Mouse (Mus musculus): ENCODE measurements around the gene Pecam1.
"Not testable (repeated sequence)": the region's sequence is repeated elsewhere in the genome, so short reads cannot be mapped to it uniquely, and the experiment has no call there.

Gene Pecam1

GRCm38 (mm10) chr11:106728402-106729366 is 21.7 kb downstream of the Pecam1 start:
- DNase-seq (ENCODE audit: low spot score) = no peak

GRCm38 (mm10) chr11:106727967-106728366 is 22.5 kb downstream of the Pecam1 start:
- no peak for DNase-seq (ENCODE audit: low spot score)

GRCm38 (mm10) chr11:106724916-106725235 is 25.6 kb downstream of the Pecam1 start:
- DNase-seq (ENCODE audit: low spot score) = not testable (repeated sequence)

GRCm38 (mm10) chr11:106724176-106724915 is 26.1 kb downstream of the Pecam1 start:
- no peak for DNase-seq (ENCODE audit: low spot score)

GRCm38 (mm10) chr11:106723611-106724125 is 26.8 kb downstream of the Pecam1 start:
- no peak for DNase-seq (ENCODE audit: low spot score)

GRCm38 (mm10) chr11:106722831-106723361 is 27.5 kb downstream of the Pecam1 start:
- no peak for DNase-seq (ENCODE audit: low spot score)

- no peak for DNase-seq (ENCODE audit: low spot score)
Observed at GRCm38 (mm10) chr11:106720379-106720778, 30.0 kb downstream of the Pecam1 start.

- DNase-seq (ENCODE audit: low spot score) = no peak
Observed at GRCm38 (mm10) chr11:106716568-106716967, 33.9 kb downstream of the Pecam1 start.

- no peak for DNase-seq (ENCODE audit: low spot score)
Observed at GRCm38 (mm10) chr11:106715066-106715465, 35.4 kb downstream of the Pecam1 start.

GRCm38 (mm10) chr11:106710789-106711188 is 39.6 kb downstream of the Pecam1 start:
- no peak for DNase-seq (ENCODE audit: low spot score)

- DNase-seq (ENCODE audit: low spot score) = no peak
Observed at GRCm38 (mm10) chr11:106709227-106709985, 41.0 kb downstream of the Pecam1 start.

GRCm38 (mm10) chr11:106707866-106708265 is 42.6 kb downstream of the Pecam1 start:
- no peak for DNase-seq (ENCODE audit: low spot score)

GRCm38 (mm10) chr11:106707085-106707484 is 43.3 kb downstream of the Pecam1 start:
- DNase-seq (ENCODE audit: low spot score) = no peak

- DNase-seq (ENCODE audit: low spot score) = no peak
Observed at GRCm38 (mm10) chr11:106706212-106706611, 44.2 kb downstream of the Pecam1 start.

GRCm38 (mm10) chr11:106704399-106705111 is 45.9 kb downstream of the Pecam1 start:
- DNase-seq (ENCODE audit: low spot score) = no peak

- DNase-seq (ENCODE audit: low spot score) = no peak
Observed at GRCm38 (mm10) chr11:106703931-106704330, 46.5 kb downstream of the Pecam1 start.

- no peak for DNase-seq (ENCODE audit: low spot score)
Observed at GRCm38 (mm10) chr11:106702584-106702983, 47.8 kb downstream of the Pecam1 start.

GRCm38 (mm10) chr11:106701589-106701988 is 48.8 kb downstream of the Pecam1 start:
- DNase-seq (ENCODE audit: low spot score) = no peak

- DNase-seq (ENCODE audit: low spot score) = no peak
Observed at GRCm38 (mm10) chr11:106699083-106699482, 51.3 kb downstream of the Pecam1 start.

- no peak for DNase-seq (ENCODE audit: low spot score)
Observed at GRCm38 (mm10) chr11:106698289-106698688, 52.1 kb downstream of the Pecam1 start.

- DNase-seq (ENCODE audit: low spot score) = no peak
Observed at GRCm38 (mm10) chr11:106695917-106696316, 54.5 kb downstream of the Pecam1 start.
